Mouse (Mus musculus) megakaryocyte, embryonic 14.5 days (primary cell): ENCODE data around the gene Traf5.

ENCODE experiments used
- FLI1 ChIP-seq: IDR thresholded peaks from 2 replicates; pipeline ENCODE4 v1.6.1; 2012; ENCODE audit warnings: low read length, inconsistent platforms, mixed read lengths
- GATA1 ChIP-seq: IDR thresholded peaks from 3 replicates; pipeline ENCODE4 v1.6.1; 2012; ENCODE audit warnings: mixed read lengths, low read length, inconsistent platforms, borderline replicate concordance

GRCm38 (mm10) chr1:192088011-192088410 lies 4.3 kb downstream of the Traf5 start:
- TF ChIP-seq GATA1 (no peak), FLI1 (no peak)
